Mouse (Mus musculus) bone marrow, adult 2 months (tissue): ENCODE measurements around the gene Tubg1. TPM values are rescaled to one million over a fixed set of nuclear protein-coding genes. Genes with fewer than 3 reads are reported as not detected.

Experiments used
- H3K27ac ChIP-seq: fragments of 200-500 bp; 2 replicates; pipeline ENCODE4 v1.5.1; 2012; ENCODE audit warnings: low read depth, mild to moderate bottlenecking, control low read depth, inconsistent platforms, low read length; ENCODE audit not compliant: control insufficient read depth, poor library complexity, insufficient read depth
- H3K4me1 ChIP-seq: fragments of 200-500 bp; 2 replicates; pipeline ENCODE4 v1.6.1; 2011; ENCODE audit warnings: low read length; ENCODE audit not compliant: control insufficient read depth, insufficient read depth
- H3K4me3 ChIP-seq: fragments of 200-500 bp; replicated peaks from 2 replicates; pipeline ENCODE3; 2011; ENCODE audit warnings: mild to moderate bottlenecking, low read depth, low read length, control low read depth; ENCODE audit not compliant: control insufficient read depth
- CTCF ChIP-seq: fragments of 200-500 bp; IDR thresholded peaks from 2 replicates; pipeline ENCODE4 v1.5.1; 2011; ENCODE audit warnings: low read length, control low read depth; ENCODE audit not compliant: control insufficient read depth, insufficient read depth
- POLR2A ChIP-seq: fragments of 200-500 bp; IDR thresholded peaks from 2 replicates; pipeline ENCODE4 v1.6.1; 2011; ENCODE audit warnings: low read depth, mild to moderate bottlenecking, control low read depth, low read length, borderline replicate concordance; ENCODE audit not compliant: control insufficient read depth
- WGBS: fragments of 180-500 bp; shearing (Covaris S2); methylation state at CpG from one replicate; pipeline ENCODE4 v1.1.7; 2018; 5-methylcytosine and 5-hydroxymethylcytosine counted together
- polyA plus RNA-seq: library from polyadenylated mRNA; stranded (reverse); fragments of >200 nt; gene quantifications from 2 replicates; pipeline ENCODE4 v1.2.4, GENCODE M21; 2011; ENCODE audit warnings: low replicate concordance; ENCODE audit not compliant: missing spikeins, insufficient read depth, insufficient read length

Tubg1 gene
- polyA plus RNA-seq, 1 experiment = 16.4 TPM

GRCm38 (mm10) chr11:101128996-101129577 lies 9.3 kb downstream of the Tubg1 start:
- WGBS = 80% methylated on average over 11 of the region's 11 CpGs
- no peak overlapping the region for H3K4me3 ChIP-seq

GRCm38 (mm10) chr11:101130056-101130756 lies 10.5 kb downstream of the Tubg1 start:
- Histone ChIP-seq H3K27ac (no peak overlapping the region), H3K4me1 (no peaks in the 10 kb centered on the region), H3K4me3 (no peak overlapping the region)
- TF ChIP-seq POLR2A (no peak), CTCF (no peak)
- 59% methylated on average over 18 of the region's 18 CpGs for WGBS

More at GRCm38 (mm10) chr11:101128996-101129577, 9.3 kb downstream of the Tubg1 start:
- H3K4me1 ChIP-seq = no peaks in the 10 kb centered on the region
- H3K27ac ChIP-seq = no peak overlapping the region
- TF ChIP-seq POLR2A (no peak), CTCF (no peak)

- no peak for TF ChIP-seq POLR2A
- TF ChIP-seq CTCF = no peak
- Histone ChIP-seq H3K4me1 (no peaks in the 10 kb centered on the region), H3K4me3 (no peak overlapping the region), H3K27ac (no peak overlapping the region)
- WGBS = 72% methylated on average over 2 of the region's 2 CpGs
Observed at GRCm38 (mm10) chr11:101131187-101131586, 11.4 kb downstream of the Tubg1 start.

- TF ChIP-seq CTCF (peak; percentile 45), POLR2A (no peak)
Observed at GRCm38 (mm10) chr11:101131701-101132100, 12.0 kb downstream of the Tubg1 start.

GRCm38 (mm10) chr11:101133037-101133436 lies 13.3 kb downstream of the Tubg1 start:
- WGBS = 32% methylated on average over 12 of the region's 12 CpGs
- TF ChIP-seq POLR2A = no peak
- no peak for TF ChIP-seq CTCF
- Histone ChIP-seq H3K4me1 (no peaks in the 10 kb centered on the region), H3K27ac (no peak overlapping the region), H3K4me3 (no peak overlapping the region)

More at GRCm38 (mm10) chr11:101131701-101132100, 12.0 kb downstream of the Tubg1 start:
- WGBS = 87% methylated on average over 6 of the region's 6 CpGs
- Histone ChIP-seq H3K4me3 (no peak overlapping the region), H3K27ac (no peak overlapping the region), H3K4me1 (no peaks in the 10 kb centered on the region)

- H3K4me1 ChIP-seq = no peaks in the 10 kb centered on the region
- no peak overlapping the region for H3K27ac ChIP-seq
- WGBS = 79% methylated on average over 13 of the region's 13 CpGs
- TF ChIP-seq CTCF (no peak), POLR2A (no peak)
- no peak overlapping the region for H3K4me3 ChIP-seq
Observed at GRCm38 (mm10) chr11:101134217-101134865, 14.6 kb downstream of the Tubg1 start.

- no peak for TF ChIP-seq CTCF
- no peak for TF ChIP-seq POLR2A
- 76% methylated on average over 7 of the region's 7 CpGs for WGBS
Observed at GRCm38 (mm10) chr11:101137000-101137399, 17.3 kb downstream of the Tubg1 start.

GRCm38 (mm10) chr11:101138536-101139181 lies 18.9 kb downstream of the Tubg1 start:
- Histone ChIP-seq H3K27ac (no peak overlapping the region), H3K4me3 (no peak overlapping the region), H3K4me1 (no peaks in the 10 kb centered on the region)
- 27% methylated on average over 15 of the region's 15 CpGs for WGBS
- TF ChIP-seq POLR2A = no peak
- no peak for TF ChIP-seq CTCF

More at GRCm38 (mm10) chr11:101137000-101137399, 17.3 kb downstream of the Tubg1 start:
- no peak overlapping the region for H3K27ac ChIP-seq
- no peaks in the 10 kb centered on the region for H3K4me1 ChIP-seq
- H3K4me3 ChIP-seq = no peak overlapping the region
